Mouse (Mus musculus): ENCODE results near the gene Ltbp1. TPM values are rescaled to one million over a fixed set of nuclear protein-coding genes. Genes with fewer than 3 reads are reported as not detected.

The Ltbp1 gene
- total and polyA plus RNA-seq, 3 experiments, result 0.01 to 0.04 TPM; not detected in 1

- no peak for TF ChIP-seq NELFE (IDR thresholded peaks at IDR 0.05; ENCODE audit: low read depth, low read length)
- TF ChIP-seq MYC (IDR thresholded peaks at IDR 0.05; ENCODE audit: low read depth, low read length), result no peak
- no peak for TF ChIP-seq TAL1 (IDR thresholded peaks at IDR 0.05; ENCODE audit: low read length)
- no peak for TF ChIP-seq RCOR1 (IDR thresholded peaks at IDR 0.05; ENCODE audit: low read depth, low read length)
- no peak for TF ChIP-seq SMC3 (IDR thresholded peaks at IDR 0.05; ENCODE audit: low read depth, low read length)
- no peak for TF ChIP-seq ZKSCAN1 (IDR thresholded peaks at IDR 0.05; ENCODE audit: low read depth, low read length)
- no peak for TF ChIP-seq MEF2A (IDR thresholded peaks at IDR 0.05; ENCODE audit: extremely low read depth, insufficient replicate concordance, low read depth, low read length, poor library complexity, severe bottlenecking)
Measured at GRCm38 (mm10) chr17:75066340-75066739, 61.0 kb downstream of the Ltbp1 start.

GRCm38 (mm10) chr17:75067314-75067713 is 61.9 kb downstream of the Ltbp1 start:
- Histone ChIP-seq H3K27me3 (ENCODE audit: control insufficient read depth in 1 of 2, insufficient read depth in 2 of 2, low read length in 2 of 2) (peaks cover 0 to 1% of the 10 kb centered on the region in 2 experiments; a peak in 2 of 4 replicates), H3K36me3 (ENCODE audit: control insufficient read depth in 1 of 2, insufficient read depth in 2 of 2, low read length in 2 of 2) (peaks cover 0 to 15% of the 10 kb centered on the region in 2 experiments; a peak in 2 of 4 replicates), H3K27ac (ENCODE audit: control insufficient read depth, low read depth, low read length) (no peak overlapping the region), H3K4me1 (ENCODE audit: control insufficient read depth in 1 of 2, insufficient read depth in 2 of 2, low read length in 2 of 2) (peaks cover 6 to 14% of the 10 kb centered on the region in 2 experiments), H3K4me3 (ENCODE audit: control insufficient read depth in 1 of 2, insufficient read depth in 1 of 2, low read depth in 2 of 2, low read length in 2 of 2) (no peak overlapping the region), H3K79me2 (ENCODE audit: control insufficient read depth, insufficient read depth, low read length, poor library complexity) (no peaks in the 10 kb centered on the region), H3K9me3 (replicated peaks; ENCODE audit: insufficient read depth, low read length) (no peaks in the 10 kb centered on the region), H3K9ac (ENCODE audit: control insufficient read depth, low read depth, low read length, poor library complexity, severe bottlenecking) (no peak overlapping the region)
- DNase-seq (ENCODE audit: low read depth, low spot score), result no peak
- TF ChIP-seq MXI1 (IDR thresholded peaks at IDR 0.05; ENCODE audit: low read depth, low read length), result no peak
- TF ChIP-seq GATA1 (IDR thresholded peaks at IDR 0.05; ENCODE audit: low read depth, low read length), result no peak
- TF ChIP-seq GABPA (IDR thresholded peaks at IDR 0.05; ENCODE audit: low read depth, low read length), result no peak
- no peak for TF ChIP-seq ZC3H11A (IDR thresholded peaks at IDR 0.05; ENCODE audit: low read depth, low read length)
- TF ChIP-seq NELFE (IDR thresholded peaks at IDR 0.05; ENCODE audit: low read depth, low read length), result no peak
- TF ChIP-seq JUND (IDR thresholded peaks at IDR 0.05; ENCODE audit: low read depth, low read length), result no peak
- TF ChIP-seq CHD2 (IDR thresholded peaks at IDR 0.05; ENCODE audit: low read length), result no peak
- no peak for TF ChIP-seq RAD21 (IDR thresholded peaks at IDR 0.05; ENCODE audit: low read depth, low read length)
- TF ChIP-seq ELF1 (IDR thresholded peaks at IDR 0.05; ENCODE audit: low read depth, low read length), result no peak
- no peak for TF ChIP-seq ZNF384 (IDR thresholded peaks at IDR 0.05; ENCODE audit: low read depth, low read length)
- TF ChIP-seq POLR2AphosphoS2 (IDR thresholded peaks at IDR 0.05; ENCODE audit: low read length), result no peak
- no peak for TF ChIP-seq MAX (IDR thresholded peaks at IDR 0.05; ENCODE audit: low read length)

More at GRCm38 (mm10) chr17:75066340-75066739, 61.0 kb downstream of the Ltbp1 start:
- no peaks in the 10 kb centered on the region for H3K79me2 ChIP-seq (ENCODE audit: control insufficient read depth, insufficient read depth, low read length, poor library complexity)
- peaks cover 2 to 5% of the 10 kb centered on the region in 2 experiments; a peak in 3 of 4 replicates for H3K4me1 ChIP-seq (ENCODE audit: control insufficient read depth in 1 of 2, insufficient read depth in 2 of 2, low read length in 2 of 2)
- no peak for DNase-seq (ENCODE audit: low read depth, low spot score)
- no peaks in the 10 kb centered on the region for H3K9me3 ChIP-seq (replicated peaks; ENCODE audit: insufficient read depth, low read length)
- no peak overlapping the region for H3K4me3 ChIP-seq (ENCODE audit: control insufficient read depth in 1 of 2, insufficient read depth in 1 of 2, low read depth in 2 of 2, low read length in 2 of 2)
- H3K36me3 ChIP-seq (ENCODE audit: control insufficient read depth in 1 of 2, insufficient read depth in 2 of 2, low read length in 2 of 2), result peaks cover 0 to 7% of the 10 kb centered on the region in 2 experiments; a peak in 2 of 4 replicates
- peaks cover 0 to 2% of the 10 kb centered on the region in 2 experiments; a peak in 2 of 4 replicates for H3K27me3 ChIP-seq (ENCODE audit: control insufficient read depth in 1 of 2, insufficient read depth in 2 of 2, low read length in 2 of 2)
- no peak overlapping the region for H3K9ac ChIP-seq (ENCODE audit: control insufficient read depth, low read depth, low read length, poor library complexity, severe bottlenecking)
- no peak overlapping the region for H3K27ac ChIP-seq (ENCODE audit: control insufficient read depth, low read depth, low read length)

All from MEL (cell line).